Mouse (Mus musculus) heart, postnatal 0 days (tissue): ENCODE results near the gene Itgav.

ENCODE experiments used
- CTCF ChIP-seq: IDR thresholded peaks from 2 replicates; pipeline ENCODE4 v1.5.1; 2016; ENCODE audit warnings: antibody characterized with exemption, control low read depth, low read depth
- EP300 ChIP-seq: IDR thresholded peaks from 2 replicates; pipeline ENCODE4 v1.6.1; 2016; ENCODE audit warnings: antibody characterized with exemption, low read depth

- no peak for TF ChIP-seq CTCF
- no peak for TF ChIP-seq EP300
Measured at GRCm38 (mm10) chr2:83729339-83729738, 5.1 kb downstream of the Itgav start.
